Mouse (Mus musculus): ENCODE measurements around the gene Lrp2. TPM values are rescaled to one million over a fixed set of nuclear protein-coding genes. Genes with fewer than 3 reads are reported as not detected.
A peak's percentile ranks its signal among the peaks of the same experiment; 100 is the strongest.

The Lrp2 gene
- polyA plus RNA-seq, 1 experiment from 2014 or later, result 0.59 TPM

- Histone ChIP-seq H3K27ac (replicated peaks) (no peak overlapping the region), H3K4me2 (no peak overlapping the region), H3K9me3 (no peaks in the 10 kb centered on the region), H3K27me3 (no peaks in the 10 kb centered on the region), H3K36me3 (peaks cover 7% of the 10 kb centered on the region; the same call in 1 of the 2 replicates), H3K4me1 (replicated peaks) (no peaks in the 10 kb centered on the region), H3K9ac (no peak overlapping the region), H3K4me3 (no peak overlapping the region)
- 0 out of 2 replicates have a peak, but pooled peaks have one; percentile 23 for ATAC-seq (ENCODE audit: low read depth)
- 87% methylated on average over 7 of the region's 7 CpGs for WGBS
Observed at GRCm38 (mm10) chr2:69479859-69480258, 106.0 kb downstream of the Lrp2 start.

GRCm38 (mm10) chr2:69476901-69477300 lies 109.0 kb downstream of the Lrp2 start:
- no peak overlapping the region for H3K27ac ChIP-seq (replicated peaks)
- no peaks in the 10 kb centered on the region for H3K36me3 ChIP-seq
- no peak overlapping the region for H3K9ac ChIP-seq
- no peaks in the 10 kb centered on the region for H3K27me3 ChIP-seq
- no peak overlapping the region for H3K4me3 ChIP-seq
- H3K4me1 ChIP-seq (replicated peaks), result no peaks in the 10 kb centered on the region
- H3K4me2 ChIP-seq, result no peak overlapping the region
- WGBS, result 68% methylated on average over 7 of the region's 7 CpGs
- H3K9me3 ChIP-seq, result no peaks in the 10 kb centered on the region
- no peak for ATAC-seq (ENCODE audit: low read depth)

- Histone ChIP-seq H3K36me3 (no peaks in the 10 kb centered on the region), H3K9me3 (no peaks in the 10 kb centered on the region), H3K9ac (no peak overlapping the region), H3K4me3 (no peak overlapping the region), H3K4me2 (no peak overlapping the region), H3K27me3 (no peaks in the 10 kb centered on the region), H3K27ac (replicated peaks) (no peak overlapping the region), H3K4me1 (replicated peaks) (no peaks in the 10 kb centered on the region)
- WGBS, result 90% methylated on average over 9 of the region's 9 CpGs
- no peak for ATAC-seq (ENCODE audit: low read depth)
Observed at GRCm38 (mm10) chr2:69475177-69475576, 110.7 kb downstream of the Lrp2 start.

GRCm38 (mm10) chr2:69471837-69472236 lies 114.0 kb downstream of the Lrp2 start:
- 92% methylated on average over 4 of the region's 4 CpGs for WGBS
- H3K4me1 ChIP-seq (replicated peaks), result no peaks in the 10 kb centered on the region
- H3K36me3 ChIP-seq, result no peaks in the 10 kb centered on the region
- H3K4me2 ChIP-seq, result no peak overlapping the region
- H3K4me3 ChIP-seq, result no peak overlapping the region
- no peak for ATAC-seq (ENCODE audit: low read depth)
- H3K27me3 ChIP-seq, result no peaks in the 10 kb centered on the region
- H3K9me3 ChIP-seq, result no peaks in the 10 kb centered on the region
- H3K27ac ChIP-seq (replicated peaks), result no peak overlapping the region
- no peak overlapping the region for H3K9ac ChIP-seq

- H3K36me3 ChIP-seq, result 0 out of 2 replicates have a peak, but pooled peaks cover 3% of the 10 kb centered on the region
- WGBS, result 81% methylated on average over 6 of the region's 6 CpGs
- no peak overlapping the region for H3K27ac ChIP-seq (replicated peaks)
- no peaks in the 10 kb centered on the region for H3K27me3 ChIP-seq
- H3K4me2 ChIP-seq, result no peak overlapping the region
- no peaks in the 10 kb centered on the region for H3K4me1 ChIP-seq (replicated peaks)
- H3K4me3 ChIP-seq, result no peak overlapping the region
- no peak overlapping the region for H3K9ac ChIP-seq
- H3K9me3 ChIP-seq, result no peaks in the 10 kb centered on the region
- no peak for ATAC-seq (ENCODE audit: low read depth)
Observed at GRCm38 (mm10) chr2:69463609-69464008, 122.3 kb downstream of the Lrp2 start.

- 85% methylated on average over 17 of the region's 17 CpGs for WGBS
- Histone ChIP-seq H3K9ac (no peak overlapping the region), H3K4me2 (no peak overlapping the region), H3K36me3 (0 out of 2 replicates have a peak, but pooled peaks cover 3% of the 10 kb centered on the region), H3K4me1 (replicated peaks) (no peaks in the 10 kb centered on the region), H3K9me3 (no peaks in the 10 kb centered on the region), H3K27me3 (no peaks in the 10 kb centered on the region), H3K27ac (replicated peaks) (no peak overlapping the region), H3K4me3 (no peak overlapping the region)
- ATAC-seq (ENCODE audit: low read depth), result no peak
Observed at GRCm38 (mm10) chr2:69459481-69459880, 126.4 kb downstream of the Lrp2 start.

- Histone ChIP-seq H3K4me3 (no peak overlapping the region), H3K4me2 (no peak overlapping the region), H3K9me3 (no peaks in the 10 kb centered on the region), H3K27me3 (no peaks in the 10 kb centered on the region), H3K36me3 (no peaks in the 10 kb centered on the region), H3K4me1 (replicated peaks) (no peaks in the 10 kb centered on the region), H3K27ac (replicated peaks) (no peak overlapping the region), H3K9ac (no peak overlapping the region)
- WGBS, result 74% methylated on average over 5 of the region's 5 CpGs
- no peak for ATAC-seq (ENCODE audit: low read depth)
Observed at GRCm38 (mm10) chr2:69451128-69451527, 134.7 kb downstream of the Lrp2 start.

GRCm38 (mm10) chr2:69448581-69448980 lies 137.3 kb downstream of the Lrp2 start:
- no peak overlapping the region for H3K4me3 ChIP-seq
- H3K4me2 ChIP-seq, result no peak overlapping the region
- no peak for ATAC-seq (ENCODE audit: low read depth)
- H3K4me1 ChIP-seq (replicated peaks), result no peaks in the 10 kb centered on the region
- 92% methylated on average over 4 of the region's 4 CpGs for WGBS
- no peaks in the 10 kb centered on the region for H3K27me3 ChIP-seq
- no peak overlapping the region for H3K9ac ChIP-seq
- no peak overlapping the region for H3K27ac ChIP-seq (replicated peaks)
- H3K36me3 ChIP-seq, result no peaks in the 10 kb centered on the region
- H3K9me3 ChIP-seq, result no peaks in the 10 kb centered on the region

GRCm38 (mm10) chr2:69445896-69446472 lies 139.9 kb downstream of the Lrp2 start:
- no peak for ATAC-seq (ENCODE audit: low read depth)
- 75% methylated on average over 4 of the region's 4 CpGs for WGBS
- Histone ChIP-seq H3K27ac (replicated peaks) (no peak overlapping the region), H3K4me1 (replicated peaks) (no peaks in the 10 kb centered on the region), H3K9me3 (no peaks in the 10 kb centered on the region), H3K36me3 (no peaks in the 10 kb centered on the region), H3K4me3 (no peak overlapping the region), H3K9ac (no peak overlapping the region), H3K27me3 (no peaks in the 10 kb centered on the region), H3K4me2 (no peak overlapping the region)

- H3K27ac ChIP-seq (replicated peaks), result no peak overlapping the region
- no peaks in the 10 kb centered on the region for H3K9me3 ChIP-seq
- no peak overlapping the region for H3K4me2 ChIP-seq
- H3K27me3 ChIP-seq, result no peaks in the 10 kb centered on the region
- H3K36me3 ChIP-seq, result no peaks in the 10 kb centered on the region
- WGBS, result 81% methylated on average over 3 of the region's 3 CpGs
- no peak for ATAC-seq (ENCODE audit: low read depth)
- no peaks in the 10 kb centered on the region for H3K4me1 ChIP-seq (replicated peaks)
- no peak overlapping the region for H3K4me3 ChIP-seq
- H3K9ac ChIP-seq, result no peak overlapping the region
Observed at GRCm38 (mm10) chr2:69441656-69442055, 144.2 kb downstream of the Lrp2 start.

- 31% methylated on average over 3 of the region's 3 CpGs for WGBS
- Histone ChIP-seq H3K36me3 (no peaks in the 10 kb centered on the region), H3K4me2 (no peak overlapping the region), H3K4me3 (no peak overlapping the region), H3K27ac (replicated peaks) (no peak overlapping the region), H3K4me1 (replicated peaks) (no peaks in the 10 kb centered on the region), H3K27me3 (no peaks in the 10 kb centered on the region), H3K9ac (no peak overlapping the region), H3K9me3 (no peaks in the 10 kb centered on the region)
- peak; percentile 76 for ATAC-seq (ENCODE audit: low read depth)
Observed at GRCm38 (mm10) chr2:69428116-69428515, 157.7 kb downstream of the Lrp2 start.

GRCm38 (mm10) chr2:69427141-69427540 lies 158.7 kb downstream of the Lrp2 start:
- Histone ChIP-seq H3K9me3 (no peaks in the 10 kb centered on the region), H3K27me3 (no peaks in the 10 kb centered on the region), H3K4me1 (replicated peaks) (no peaks in the 10 kb centered on the region), H3K36me3 (no peaks in the 10 kb centered on the region), H3K4me2 (no peak overlapping the region), H3K4me3 (no peak overlapping the region), H3K9ac (no peak overlapping the region), H3K27ac (replicated peaks) (no peak overlapping the region)
- no peak for ATAC-seq (ENCODE audit: low read depth)
- 92% methylated on average over 10 of the region's 10 CpGs for WGBS

GRCm38 (mm10) chr2:69426081-69426480 lies 159.8 kb downstream of the Lrp2 start:
- WGBS, result 76% methylated on average over 1 of the region's 1 CpGs
- H3K4me3 ChIP-seq, result no peak overlapping the region
- no peak overlapping the region for H3K9ac ChIP-seq
- no peaks in the 10 kb centered on the region for H3K36me3 ChIP-seq
- no peak overlapping the region for H3K27ac ChIP-seq (replicated peaks)
- H3K27me3 ChIP-seq, result no peaks in the 10 kb centered on the region
- no peaks in the 10 kb centered on the region for H3K4me1 ChIP-seq (replicated peaks)
- no peaks in the 10 kb centered on the region for H3K9me3 ChIP-seq
- no peak for ATAC-seq (ENCODE audit: low read depth)
- no peak overlapping the region for H3K4me2 ChIP-seq
